Mouse (Mus musculus) kidney, adult 2 months (tissue): ENCODE measurements around the gene Sp4. TPM values are rescaled to one million over a fixed set of nuclear protein-coding genes. Genes with fewer than 3 reads are reported as not detected.

Experiments
- DNase-seq: peaks from one replicate; pipeline ENCODE4 v3.0.0; 2021
- H3K27ac ChIP-seq: fragments of 200-500 bp; 2 replicates; pipeline ENCODE4 v1.5.1; 2012; ENCODE audit warnings: low read depth, low read length, control low read depth, inconsistent platforms; ENCODE audit not compliant: insufficient read depth
- H3K27me3 ChIP-seq: fragments of 200-500 bp; replicated peaks from 2 replicates; pipeline ENCODE4 v1.6.1; 2012; ENCODE audit warnings: mild to moderate bottlenecking, moderate library complexity, low read length, inconsistent platforms; ENCODE audit not compliant: control insufficient read depth, insufficient read depth
- H3K36me3 ChIP-seq: fragments of 200-500 bp; 2 replicates; pipeline ENCODE4 v1.6.1; 2012; ENCODE audit warnings: mild to moderate bottlenecking, moderate library complexity, low read length, inconsistent platforms; ENCODE audit not compliant: control insufficient read depth, insufficient read depth
- H3K4me1 ChIP-seq: fragments of 200-500 bp; 2 replicates; pipeline ENCODE4 v1.6.1; 2011; ENCODE audit warnings: low read length; ENCODE audit not compliant: control insufficient read depth, insufficient read depth
- H3K4me3 ChIP-seq: fragments of 200-500 bp; 2 replicates; pipeline ENCODE4 v1.5.1; 2011; ENCODE audit warnings: mild to moderate bottlenecking, low read depth, low read length, control low read depth; ENCODE audit not compliant: insufficient read depth
- CTCF ChIP-seq: fragments of 200-500 bp; conservative IDR thresholded peaks from 2 replicates; pipeline ENCODE4 v1.5.1; 2011; ENCODE audit warnings: low read depth, mild to moderate bottlenecking, control low read depth, low read length, moderate library complexity, mixed read lengths; ENCODE audit not compliant: insufficient read depth, insufficient read length
- POLR2A ChIP-seq: fragments of 200-500 bp; IDR thresholded peaks from one replicate; pipeline ENCODE4 v1.6.1; 2011; ENCODE audit warnings: low read depth, low read length, control low read depth
- WGBS: fragments of 180-500 bp; shearing (Covaris S2); methylation state at CpG from one replicate; pipeline ENCODE4 v1.1.7; 2018; 5-methylcytosine and 5-hydroxymethylcytosine counted together
- polyA plus RNA-seq: library from polyadenylated mRNA; depleted of rRNA; stranded (reverse); fragments of >200 nt; gene quantifications from 2 replicates; pipeline ENCODE4 v1.2.3, GENCODE M21; 2012; rRNA removed

The Sp4 gene
- polyA plus RNA-seq, 1 experiment, result 3.8 TPM

DNA sequence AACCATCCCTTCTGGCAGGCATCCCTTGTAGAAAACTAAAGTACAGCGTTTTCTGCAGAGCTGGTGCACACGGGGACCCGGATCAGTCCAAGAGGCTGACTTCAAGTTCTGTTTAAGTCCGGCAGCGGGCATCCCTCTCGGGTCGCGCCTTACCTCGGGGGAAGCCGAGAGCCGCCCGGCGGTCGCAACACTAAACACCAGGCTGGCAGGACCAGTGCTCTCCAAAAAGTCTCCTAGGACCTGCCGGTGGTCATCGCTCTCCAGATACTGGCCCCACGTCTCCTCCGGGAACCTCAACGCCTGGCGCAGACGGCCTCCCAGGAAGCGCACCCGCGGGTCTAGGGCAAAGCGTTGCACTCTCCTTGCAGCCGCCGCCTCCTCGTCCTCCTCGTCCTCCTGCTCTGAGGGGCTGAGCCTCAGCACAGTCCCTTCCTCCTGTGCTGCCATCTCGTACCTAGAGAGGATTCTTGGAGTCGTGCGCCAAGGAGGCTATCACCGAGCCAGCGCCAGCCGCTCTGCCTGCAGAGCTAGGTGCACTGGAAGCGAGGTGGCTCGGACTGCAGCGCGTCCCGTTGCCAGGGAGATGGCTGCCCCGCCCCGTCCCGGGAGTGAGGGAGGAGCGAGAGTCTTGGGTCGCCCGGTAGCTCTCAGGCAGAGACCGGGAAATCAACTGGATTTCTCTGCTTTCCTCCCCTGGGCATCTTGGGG is 102.7 kb downstream of the Sp4 start, which contains the start of gene Dnah11:
TSS of gene Dnah11 (minus strand) at position 658 of the 708 bp plus-strand sequence.
- peak; percentile 83 for DNase-seq
- H3K27ac ChIP-seq, result no peak within 1 kb of the TSS
- no peaks in the 10 kb centered on the region; the same call in 1 of the 2 replicates for H3K27me3 ChIP-seq
- TF ChIP-seq POLR2A (no peak), CTCF (no peak)
- H3K4me3 ChIP-seq, result peak within 1 kb of the TSS; percentile 51
- no peaks in the 10 kb centered on the region for H3K36me3 ChIP-seq
- no peaks in the 10 kb centered on the region for H3K4me1 ChIP-seq
- under 1% methylated on average over 47 of the region's 47 CpGs for WGBS

GRCm38 (mm10) chr12:118196583-118196982 is 104.7 kb downstream of the Sp4 start:
- H3K4me3 ChIP-seq, result no peak overlapping the region
- TF ChIP-seq POLR2A (no peak), CTCF (no peak)
- H3K27ac ChIP-seq, result no peak overlapping the region
- no peaks in the 10 kb centered on the region; the same call in 1 of the 2 replicates for H3K27me3 ChIP-seq
- DNase-seq, result no peak
- H3K36me3 ChIP-seq, result no peaks in the 10 kb centered on the region
- 79% methylated on average over 2 of the region's 2 CpGs for WGBS
- no peaks in the 10 kb centered on the region for H3K4me1 ChIP-seq

DNA sequence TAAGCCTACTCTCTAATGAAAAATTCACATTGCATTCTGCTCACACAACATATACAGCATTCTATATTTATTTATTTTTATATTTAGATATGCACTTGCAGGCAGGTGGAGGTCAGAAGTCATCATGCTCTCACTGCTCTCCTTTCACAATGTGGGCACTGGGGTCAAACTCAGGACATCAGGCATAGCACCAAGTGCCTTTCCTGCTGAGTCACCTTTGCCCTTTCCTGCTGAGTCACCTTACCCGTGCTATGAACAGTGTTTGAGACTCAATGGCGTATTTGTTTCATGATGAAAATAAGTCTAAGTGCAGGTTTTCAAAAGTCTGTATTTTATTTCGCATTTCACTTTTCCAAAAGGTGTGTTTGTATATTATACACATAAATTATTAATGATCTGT is 111.7 kb downstream of the Sp4 start:
- peaks cover 3% of the 10 kb centered on the region; the same call in 1 of the 2 replicates for H3K4me1 ChIP-seq
- 84% methylated on average over 3 of the region's 3 CpGs for WGBS
- no peak for TF ChIP-seq POLR2A
- no peak for TF ChIP-seq CTCF

DNA sequence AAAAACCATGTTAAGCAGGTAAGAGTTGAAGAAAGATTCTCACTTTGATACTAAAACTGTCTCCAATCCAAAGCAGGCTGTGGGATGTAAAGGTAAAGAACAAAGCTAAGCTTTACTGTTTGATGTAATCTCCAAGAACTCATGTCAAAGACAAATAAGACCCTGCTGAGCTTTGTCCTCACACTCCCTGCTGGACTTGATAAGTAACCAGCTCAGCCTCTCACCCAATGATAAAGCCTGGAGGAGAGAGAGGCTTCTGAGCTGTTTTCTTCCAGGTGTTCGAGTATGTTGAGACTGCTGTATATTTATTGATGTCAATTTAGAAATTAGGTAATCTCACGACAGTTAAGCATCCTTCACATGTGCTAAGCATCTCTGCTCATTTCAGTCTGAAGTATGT is 113.6 kb downstream of the Sp4 start:
- 75% methylated on average over 2 of the region's 2 CpGs for WGBS
- no peaks in the 10 kb centered on the region for H3K36me3 ChIP-seq
- no peak for TF ChIP-seq CTCF
- no peak for TF ChIP-seq POLR2A
- no peaks in the 10 kb centered on the region for H3K27me3 ChIP-seq
- DNase-seq, result no peak
- H3K27ac ChIP-seq, result no peak overlapping the region
- peaks cover 3% of the 10 kb centered on the region; the same call in 1 of the 2 replicates for H3K4me1 ChIP-seq
- H3K4me3 ChIP-seq, result no peak overlapping the region

More for the DNA sequence above, 111.7 kb downstream of the Sp4 start:
- Histone ChIP-seq H3K27me3 (no peaks in the 10 kb centered on the region), H3K4me3 (no peak overlapping the region), H3K36me3 (no peaks in the 10 kb centered on the region), H3K27ac (no peak overlapping the region)
- DNase-seq, result no peak

DNA sequence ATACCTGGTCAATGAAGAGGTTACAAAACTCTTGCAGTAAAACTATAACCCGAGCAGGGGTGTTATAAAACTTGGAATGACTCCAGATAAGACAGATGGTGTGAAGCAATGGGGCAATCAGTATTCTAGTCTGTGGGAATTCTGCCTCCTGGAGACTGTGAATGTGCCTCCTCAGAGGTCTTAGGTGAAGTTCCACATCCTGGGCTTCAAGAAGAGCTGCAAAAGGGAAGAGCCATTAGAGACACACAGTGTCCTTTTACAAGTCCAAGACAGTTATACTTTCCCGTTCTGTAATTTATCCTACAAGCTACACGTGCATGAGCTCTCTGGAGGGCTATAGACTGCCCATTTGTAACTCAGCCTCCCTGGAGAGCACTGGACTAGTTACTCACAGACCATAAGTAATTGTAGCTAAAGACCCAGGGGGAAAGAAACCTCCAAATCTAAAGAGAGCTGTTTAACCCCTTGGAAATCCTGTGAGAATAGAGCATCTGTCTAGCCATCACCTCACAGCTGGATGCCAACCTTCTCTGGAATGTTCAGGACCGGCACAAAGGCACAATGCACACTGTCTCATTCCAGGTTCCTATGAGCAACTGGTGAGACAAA is 114.3 kb downstream of the Sp4 start:
- peak; percentile 24 for DNase-seq
- TF ChIP-seq CTCF, result no peak
- no peak overlapping the region for H3K4me3 ChIP-seq
- no peaks in the 10 kb centered on the region for H3K36me3 ChIP-seq
- H3K27ac ChIP-seq, result no peak overlapping the region
- H3K27me3 ChIP-seq, result no peaks in the 10 kb centered on the region
- WGBS, result 35% methylated on average over 4 of the region's 4 CpGs
- peaks cover 3% of the 10 kb centered on the region; the same call in 1 of the 2 replicates for H3K4me1 ChIP-seq

- no peaks in the 10 kb centered on the region for H3K27me3 ChIP-seq
- 26% methylated on average over 4 of the region's 4 CpGs for WGBS
- peaks cover 3% of the 10 kb centered on the region; the same call in 1 of the 2 replicates for H3K4me1 ChIP-seq
- DNase-seq, result no peak
- no peak overlapping the region for H3K4me3 ChIP-seq
- H3K36me3 ChIP-seq, result no peaks in the 10 kb centered on the region
- no peak overlapping the region for H3K27ac ChIP-seq
- TF ChIP-seq CTCF (no peak), POLR2A (no peak)
These were observed 114.9 kb downstream of the Sp4 start for GRCm38 (mm10) chr12:118186120-118186880.

Other genes with a start within 250 kb of the Sp4 start
- gene Dnah11, start 102.4 kb downstream of the Sp4 start, polyA plus RNA-seq, result 0.86 and 1.2 TPM in 2 replicates